Mouse (Mus musculus) urinary bladder, postnatal 25 days (tissue): ENCODE results near the gene Bcl9.
A peak's percentile ranks its signal among the peaks of the same experiment; 100 is the strongest.

Source experiments
- DNase-seq: peaks from one replicate; pipeline ENCODE4 v3.0.0; 2022; ENCODE audit warnings: low spot score

The Bcl9 gene

GRCm38 (mm10) chr3:97172231-97172630 lies 125.5 kb downstream of the Bcl9 start:
- DNase-seq, result no peak

- DNase-seq, result no peak
Measured at GRCm38 (mm10) chr3:97171531-97171930, 126.2 kb downstream of the Bcl9 start.

GRCm38 (mm10) chr3:97167126-97167525 lies 130.6 kb downstream of the Bcl9 start:
- DNase-seq, result no peak

GRCm38 (mm10) chr3:97164477-97164876 lies 133.2 kb downstream of the Bcl9 start:
- DNase-seq, result no peak

- no peak for DNase-seq
Measured at GRCm38 (mm10) chr3:97161773-97162172, 135.9 kb downstream of the Bcl9 start.

GRCm38 (mm10) chr3:97160908-97161307 lies 136.8 kb downstream of the Bcl9 start:
- no peak for DNase-seq

GRCm38 (mm10) chr3:97159986-97160385 lies 137.7 kb downstream of the Bcl9 start:
- no peak for DNase-seq

GRCm38 (mm10) chr3:97159509-97159850 lies 138.2 kb downstream of the Bcl9 start:
- DNase-seq, result no peak

- peak; percentile 77 for DNase-seq
Measured at GRCm38 (mm10) chr3:97158611-97159508, 138.9 kb downstream of the Bcl9 start, which contains the start of gene Acp6. Acp6 (plus strand) TSS chr3:97158777.

GRCm38 (mm10) chr3:97157958-97158599 lies 139.6 kb downstream of the Bcl9 start:
- DNase-seq, result peak; percentile 78

- no peak for DNase-seq
Measured at GRCm38 (mm10) chr3:97157308-97157707, 140.4 kb downstream of the Bcl9 start.

- DNase-seq, result no peak
Measured at GRCm38 (mm10) chr3:97156431-97156830, 141.3 kb downstream of the Bcl9 start.
